Mouse (Mus musculus) spleen, adult 2 months (tissue): ENCODE measurements around the gene Ubiad1.

Source experiments
- CTCF ChIP-seq: fragments of 200-500 bp; IDR thresholded peaks from 2 replicates; pipeline ENCODE4 v1.5.1; 2011; ENCODE audit warnings: mild to moderate bottlenecking, inconsistent platforms; ENCODE audit not compliant: insufficient read depth, insufficient read length, insufficient replicate concordance; ENCODE audit errors: extremely low read depth
- POLR2A ChIP-seq: fragments of 200-500 bp; IDR thresholded peaks from 2 replicates; pipeline ENCODE4 v1.6.1; 2011; ENCODE audit warnings: low read depth, low read length, inconsistent platforms

GRCm38 (mm10) chr4:148491448-148491847 lies 46.9 kb upstream of the Ubiad1 start:
- TF ChIP-seq CTCF, result no peak
- TF ChIP-seq POLR2A, result no peak
